Mouse (Mus musculus): Measurements from ENCODE around the gene St3gal3. TPM values are rescaled to one million over a fixed set of nuclear protein-coding genes. Genes with fewer than 3 reads are reported as not detected.
A peak's percentile ranks its signal among the peaks of the same experiment; 100 is the strongest.

St3gal3 gene
- polyA plus RNA-seq, 1 experiment from 2014 or later: 14.1 TPM

DNA sequence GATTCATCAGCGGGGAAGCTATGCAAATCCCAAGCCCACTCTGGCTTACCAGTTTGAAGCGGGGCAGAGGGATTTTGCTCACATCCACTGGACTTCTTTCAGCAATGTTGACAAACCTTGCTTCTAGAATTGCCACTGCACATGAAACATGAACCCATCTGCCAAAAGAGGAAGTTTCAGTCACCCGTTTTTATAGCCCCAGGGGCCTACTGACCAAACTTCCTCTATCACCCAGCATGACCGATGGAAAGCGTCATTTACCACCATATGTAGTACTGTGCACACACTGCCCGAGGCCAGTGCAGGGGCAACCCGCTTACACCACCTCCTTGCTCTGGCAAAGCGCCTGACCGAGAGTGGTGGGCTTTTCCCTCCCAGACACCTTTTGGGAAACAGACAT is 9.6 kb upstream of the St3gal3 start:
- no peaks in the 10 kb centered on the region for H3K4me1 ChIP-seq (replicated peaks; ENCODE audit: control insufficient read depth, insufficient read depth, low read length)
- 93% methylated on average over 9 of the region's 9 CpGs for WGBS
- no peaks in the 10 kb centered on the region for H3K27me3 ChIP-seq (replicated peaks; ENCODE audit: control insufficient read depth, insufficient read depth, low read length)
- ATAC-seq: no peak
- peaks cover 66% of the 10 kb centered on the region for H3K36me3 ChIP-seq (ENCODE audit: control insufficient read depth, insufficient read depth)
- H3K9ac ChIP-seq (replicated peaks; ENCODE audit: low read depth, low read length): no peak overlapping the region
- H3K27ac ChIP-seq (ENCODE audit: low read length): no peak overlapping the region
- no peak overlapping the region for H3K4me2 ChIP-seq (ENCODE audit: low read length)
- H3K9me3 ChIP-seq (ENCODE audit: control insufficient read depth, low read length): no peaks in the 10 kb centered on the region
- H3K4me3 ChIP-seq (replicated peaks; ENCODE audit: low read length): no peak overlapping the region

DNA sequence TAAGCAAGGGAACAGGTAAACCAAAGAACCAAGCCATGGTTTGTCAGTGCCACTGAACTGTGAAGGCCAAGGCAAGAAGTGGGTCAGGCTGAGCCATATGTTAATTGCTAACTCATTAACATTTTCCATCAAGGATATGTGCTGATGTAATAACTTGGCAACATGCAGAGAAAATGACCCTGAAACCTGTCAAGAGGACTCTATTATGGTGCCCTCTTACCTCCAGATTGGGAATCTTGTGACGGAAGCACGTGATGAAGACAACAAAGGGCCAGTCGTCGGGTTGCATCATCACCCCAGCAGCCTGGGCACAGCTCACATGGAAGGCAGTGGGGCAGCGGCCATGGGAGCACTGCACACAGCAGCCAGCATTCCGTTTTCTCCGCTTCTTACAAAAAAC is 9.0 kb upstream of the St3gal3 start:
- Histone ChIP-seq H3K9me3 (ENCODE audit: control insufficient read depth, low read length) (no peaks in the 10 kb centered on the region), H3K9ac (replicated peaks; ENCODE audit: low read depth, low read length) (no peak overlapping the region), H3K27me3 (replicated peaks; ENCODE audit: control insufficient read depth, insufficient read depth, low read length) (no peaks in the 10 kb centered on the region), H3K4me1 (replicated peaks; ENCODE audit: control insufficient read depth, insufficient read depth, low read length) (no peaks in the 10 kb centered on the region), H3K36me3 (ENCODE audit: control insufficient read depth, insufficient read depth) (peaks cover 64% of the 10 kb centered on the region), H3K4me3 (replicated peaks; ENCODE audit: low read length) (no peak overlapping the region), H3K4me2 (ENCODE audit: low read length) (no peak overlapping the region), H3K27ac (ENCODE audit: low read length) (no peak overlapping the region)
- no peak for ATAC-seq
- 83% methylated on average over 7 of the region's 7 CpGs for WGBS

DNA sequence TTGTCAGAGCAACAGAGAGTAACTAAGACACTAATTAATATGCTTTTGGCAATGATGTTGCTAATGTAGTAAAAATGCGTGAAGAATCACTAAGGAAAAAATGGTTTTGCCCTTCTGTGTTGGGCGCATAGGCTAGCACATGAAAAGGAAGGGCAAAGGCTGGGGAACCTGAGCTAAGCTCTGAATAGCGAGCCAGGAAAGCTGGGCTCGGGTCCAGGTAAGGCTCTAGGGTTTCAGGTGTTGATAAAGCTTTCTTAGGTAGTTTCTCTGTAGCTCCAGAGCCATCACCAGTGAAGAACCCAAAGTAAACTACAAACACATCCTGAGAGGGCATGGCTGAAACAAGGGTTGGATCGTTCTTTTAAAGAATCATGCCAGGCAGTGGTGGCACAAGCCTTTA is 6.8 kb upstream of the St3gal3 start:
- Histone ChIP-seq H3K27ac (ENCODE audit: low read length) (no peak overlapping the region), H3K9me3 (ENCODE audit: control insufficient read depth, low read length) (no peaks in the 10 kb centered on the region), H3K9ac (replicated peaks; ENCODE audit: low read depth, low read length) (no peak overlapping the region), H3K4me3 (replicated peaks; ENCODE audit: low read length) (no peak overlapping the region), H3K4me2 (ENCODE audit: low read length) (no peak overlapping the region), H3K36me3 (ENCODE audit: control insufficient read depth, insufficient read depth) (peaks cover 66% of the 10 kb centered on the region), H3K27me3 (replicated peaks; ENCODE audit: control insufficient read depth, insufficient read depth, low read length) (no peaks in the 10 kb centered on the region), H3K4me1 (replicated peaks; ENCODE audit: control insufficient read depth, insufficient read depth, low read length) (no peaks in the 10 kb centered on the region)
- WGBS: 94% methylated on average over 5 of the region's 5 CpGs
- no peak for ATAC-seq

DNA sequence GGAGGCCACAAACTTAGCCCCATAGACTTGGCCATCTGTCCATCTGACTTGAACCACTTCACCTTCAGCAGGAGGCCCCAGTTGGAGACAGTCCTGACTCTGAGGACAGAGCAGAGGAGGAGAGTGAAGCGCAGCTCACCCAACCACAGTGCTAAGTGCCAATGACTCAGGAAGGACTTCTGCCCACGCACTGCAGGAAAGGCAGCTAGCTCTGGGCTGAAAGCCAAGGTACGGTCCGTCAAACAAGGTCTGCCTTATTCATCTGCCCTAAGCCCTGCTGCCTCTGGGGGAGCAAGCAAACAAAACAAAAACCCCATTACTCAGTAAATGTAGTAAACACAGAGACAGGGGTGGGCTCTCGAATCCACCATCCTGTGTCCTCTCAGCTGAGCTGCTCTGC is 4.2 kb upstream of the St3gal3 start:
- Histone ChIP-seq H3K4me2 (ENCODE audit: low read length) (no peak overlapping the region), H3K4me1 (replicated peaks; ENCODE audit: control insufficient read depth, insufficient read depth, low read length) (peaks cover 7% of the 10 kb centered on the region), H3K27me3 (replicated peaks; ENCODE audit: control insufficient read depth, insufficient read depth, low read length) (no peaks in the 10 kb centered on the region), H3K36me3 (ENCODE audit: control insufficient read depth, insufficient read depth) (peaks cover 42% of the 10 kb centered on the region), H3K4me3 (replicated peaks; ENCODE audit: low read length) (no peak overlapping the region), H3K9me3 (ENCODE audit: control insufficient read depth, low read length) (no peaks in the 10 kb centered on the region), H3K27ac (ENCODE audit: low read length) (no peak overlapping the region), H3K9ac (replicated peaks; ENCODE audit: low read depth, low read length) (no peak overlapping the region)
- ATAC-seq: no peak
- WGBS: 48% methylated on average over 5 of the region's 5 CpGs

DNA sequence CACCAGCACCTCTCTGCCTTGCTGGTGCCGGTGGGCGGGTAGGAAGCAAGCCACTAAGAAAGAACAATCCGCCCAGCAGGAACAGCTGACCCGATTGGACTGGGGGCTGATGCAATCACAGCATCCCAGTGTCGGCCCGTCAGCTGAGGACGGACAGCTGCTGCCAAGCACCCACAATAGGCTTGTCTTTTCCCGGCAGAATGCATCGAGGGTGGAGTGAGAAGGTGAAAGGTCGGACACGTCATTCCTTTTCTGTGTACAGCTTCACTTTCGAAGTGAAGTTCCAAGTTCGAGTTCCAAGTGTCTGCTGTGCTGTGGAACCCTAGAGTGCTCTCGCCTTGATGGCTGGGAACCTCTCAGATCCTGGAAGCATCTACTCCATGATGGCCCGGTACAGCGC is 3.1 kb upstream of the St3gal3 start:
- H3K36me3 ChIP-seq (ENCODE audit: control insufficient read depth, insufficient read depth): peaks cover 32% of the 10 kb centered on the region
- peaks cover 10% of the 10 kb centered on the region for H3K4me1 ChIP-seq (replicated peaks; ENCODE audit: control insufficient read depth, insufficient read depth, low read length)
- no peaks in the 10 kb centered on the region for H3K27me3 ChIP-seq (replicated peaks; ENCODE audit: control insufficient read depth, insufficient read depth, low read length)
- 82% methylated on average over 16 of the region's 16 CpGs for WGBS
- no peak overlapping the region for H3K9ac ChIP-seq (replicated peaks; ENCODE audit: low read depth, low read length)
- no peak overlapping the region for H3K4me2 ChIP-seq (ENCODE audit: low read length)
- no peak overlapping the region for H3K27ac ChIP-seq (ENCODE audit: low read length)
- H3K9me3 ChIP-seq (ENCODE audit: control insufficient read depth, low read length): no peaks in the 10 kb centered on the region
- no peak overlapping the region for H3K4me3 ChIP-seq (replicated peaks; ENCODE audit: low read length)
- no peak for ATAC-seq

GRCm38 (mm10) chr4:118137311-118137710 is 2.6 kb upstream of the St3gal3 start:
- H3K27ac ChIP-seq (ENCODE audit: low read length): no peak overlapping the region
- peaks cover 10% of the 10 kb centered on the region for H3K4me1 ChIP-seq (replicated peaks; ENCODE audit: control insufficient read depth, insufficient read depth, low read length)
- no peak overlapping the region for H3K4me2 ChIP-seq (ENCODE audit: low read length)
- H3K9ac ChIP-seq (replicated peaks; ENCODE audit: low read depth, low read length): no peak overlapping the region
- ATAC-seq: no peak
- 77% methylated on average over 10 of the region's 10 CpGs for WGBS
- peaks cover 29% of the 10 kb centered on the region for H3K36me3 ChIP-seq (ENCODE audit: control insufficient read depth, insufficient read depth)
- no peak overlapping the region for H3K4me3 ChIP-seq (replicated peaks; ENCODE audit: low read length)
- no peaks in the 10 kb centered on the region for H3K27me3 ChIP-seq (replicated peaks; ENCODE audit: control insufficient read depth, insufficient read depth, low read length)
- H3K9me3 ChIP-seq (ENCODE audit: control insufficient read depth, low read length): no peaks in the 10 kb centered on the region

DNA sequence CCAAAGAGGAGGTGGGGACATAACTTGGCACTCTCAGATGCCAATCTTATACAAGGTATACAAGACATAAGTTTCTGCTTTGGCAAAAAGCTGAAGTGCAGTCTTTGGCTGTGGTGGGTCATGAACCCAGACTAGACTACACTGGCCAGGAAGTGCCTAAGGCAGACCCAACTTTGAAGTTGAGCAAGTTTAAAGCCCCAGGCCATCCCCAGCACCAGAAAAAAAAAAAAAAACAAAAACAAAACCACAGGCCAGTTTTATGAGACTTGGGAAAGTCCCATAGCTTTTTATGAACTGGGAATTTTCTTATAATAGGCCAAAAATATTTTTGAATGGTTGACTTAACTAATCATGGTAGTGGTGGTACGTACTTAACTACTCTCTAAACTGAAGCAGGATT is 700 bp upstream of the St3gal3 start:
- H3K4me1 ChIP-seq (replicated peaks; ENCODE audit: control insufficient read depth, insufficient read depth, low read length): peaks cover 10% of the 10 kb centered on the region
- 100% methylated on average over 1 of the region's 1 CpGs for WGBS
- no peaks in the 10 kb centered on the region for H3K9me3 ChIP-seq (ENCODE audit: control insufficient read depth, low read length)
- no peaks in the 10 kb centered on the region for H3K27me3 ChIP-seq (replicated peaks; ENCODE audit: control insufficient read depth, insufficient read depth, low read length)
- H3K4me2 ChIP-seq (ENCODE audit: low read length): peak overlapping the region; percentile 73
- ATAC-seq: no peak
- H3K9ac ChIP-seq (replicated peaks; ENCODE audit: low read depth, low read length): peak overlapping the region; percentile 85
- H3K36me3 ChIP-seq (ENCODE audit: control insufficient read depth, insufficient read depth): peaks cover 17% of the 10 kb centered on the region
- H3K4me3 ChIP-seq (replicated peaks; ENCODE audit: low read length): peak overlapping the region; percentile 93
- H3K27ac ChIP-seq (ENCODE audit: low read length): peak overlapping the region; percentile 31; the same call in 1 of the 2 replicates

DNA sequence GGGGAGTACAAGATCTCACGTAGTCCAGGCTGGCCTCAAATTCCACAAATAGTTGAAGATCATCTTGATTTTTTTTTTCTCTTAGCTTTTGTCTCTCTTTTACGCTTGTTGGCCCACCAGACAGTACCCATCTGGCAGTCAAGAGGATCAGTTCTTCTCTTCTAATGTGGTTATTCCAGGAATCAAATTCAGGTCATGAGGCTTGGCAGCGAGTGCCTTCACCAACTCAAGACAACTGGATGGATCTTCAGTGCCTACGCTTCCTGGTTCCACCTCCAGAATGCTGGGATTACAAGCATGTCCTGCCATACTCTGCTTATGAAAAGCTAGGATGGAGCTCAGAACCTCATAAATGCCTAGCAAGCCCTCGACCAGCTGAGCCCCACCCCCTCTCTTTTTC is 3.4 kb downstream of the St3gal3 start:
- Histone ChIP-seq H3K4me1 (replicated peaks; ENCODE audit: control insufficient read depth, insufficient read depth, low read length) (peaks cover 10% of the 10 kb centered on the region), H3K9me3 (ENCODE audit: control insufficient read depth, low read length) (no peaks in the 10 kb centered on the region), H3K4me2 (ENCODE audit: low read length) (no peak overlapping the region), H3K4me3 (replicated peaks; ENCODE audit: low read length) (no peak overlapping the region), H3K27me3 (replicated peaks; ENCODE audit: control insufficient read depth, insufficient read depth, low read length) (no peaks in the 10 kb centered on the region), H3K9ac (replicated peaks; ENCODE audit: low read depth, low read length) (no peak overlapping the region), H3K27ac (ENCODE audit: low read length) (no peak overlapping the region), H3K36me3 (ENCODE audit: control insufficient read depth, insufficient read depth) (no peaks in the 10 kb centered on the region)
- 92% methylated on average over 5 of the region's 5 CpGs for WGBS
- ATAC-seq: no peak

- H3K27me3 ChIP-seq (replicated peaks; ENCODE audit: control insufficient read depth, insufficient read depth, low read length): no peaks in the 10 kb centered on the region
- H3K9me3 ChIP-seq (ENCODE audit: control insufficient read depth, low read length): no peaks in the 10 kb centered on the region
- H3K4me3 ChIP-seq (replicated peaks; ENCODE audit: low read length): no peak overlapping the region
- no peak overlapping the region for H3K27ac ChIP-seq (ENCODE audit: low read length)
- no peak overlapping the region for H3K4me2 ChIP-seq (ENCODE audit: low read length)
- H3K4me1 ChIP-seq (replicated peaks; ENCODE audit: control insufficient read depth, insufficient read depth, low read length): 0 out of 2 replicates have a peak, but pooled peaks cover 2% of the 10 kb centered on the region
- no peaks in the 10 kb centered on the region for H3K36me3 ChIP-seq (ENCODE audit: control insufficient read depth, insufficient read depth)
- no peak overlapping the region for H3K9ac ChIP-seq (replicated peaks; ENCODE audit: low read depth, low read length)
- no peak for ATAC-seq
- WGBS: 84% methylated on average over 14 of the region's 14 CpGs
Observed at GRCm38 (mm10) chr4:118123030-118123704, 11.5 kb downstream of the St3gal3 start.

DNA sequence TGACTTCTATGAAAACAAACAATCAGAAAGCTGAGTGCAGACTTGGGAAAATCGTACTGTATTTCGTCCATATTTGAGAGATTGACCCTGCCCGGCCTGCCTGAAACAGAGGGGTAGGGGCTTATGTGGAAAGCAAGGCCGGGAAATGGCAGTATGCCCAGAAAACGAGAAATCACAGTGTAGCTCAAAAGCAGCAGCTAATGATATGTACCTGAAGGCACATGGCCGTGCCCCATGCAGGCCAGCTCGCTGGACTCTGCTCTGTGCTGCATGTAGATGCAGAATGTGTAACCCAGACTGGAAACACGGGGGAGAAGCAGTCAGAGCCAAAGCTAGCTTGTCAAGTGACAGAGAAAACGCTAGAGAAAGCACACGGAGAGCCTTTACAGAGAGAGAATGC is 12.6 kb downstream of the St3gal3 start:
- Histone ChIP-seq H3K4me2 (ENCODE audit: low read length) (no peak overlapping the region), H3K4me3 (replicated peaks; ENCODE audit: low read length) (no peak overlapping the region), H3K9me3 (ENCODE audit: control insufficient read depth, low read length) (no peaks in the 10 kb centered on the region), H3K4me1 (replicated peaks; ENCODE audit: control insufficient read depth, insufficient read depth, low read length) (0 out of 2 replicates have a peak, but pooled peaks cover 2% of the 10 kb centered on the region), H3K27ac (ENCODE audit: low read length) (no peak overlapping the region), H3K36me3 (ENCODE audit: control insufficient read depth, insufficient read depth) (no peaks in the 10 kb centered on the region), H3K27me3 (replicated peaks; ENCODE audit: control insufficient read depth, insufficient read depth, low read length) (no peaks in the 10 kb centered on the region), H3K9ac (replicated peaks; ENCODE audit: low read depth, low read length) (no peak overlapping the region)
- 0 out of 2 replicates have a peak, but pooled peaks have one; percentile 18 for ATAC-seq
- WGBS: 60% methylated on average over 10 of the region's 10 CpGs

Measured in forebrain, embryonic 16.5 days (tissue).